Mouse (Mus musculus): ENCODE data around the gene Prlh. TPM values are rescaled to one million over a fixed set of nuclear protein-coding genes. Genes with fewer than 3 reads are reported as not detected.

Prlh gene
- total RNA-seq, 2 experiments from 2014 or later: not detected

DNA sequence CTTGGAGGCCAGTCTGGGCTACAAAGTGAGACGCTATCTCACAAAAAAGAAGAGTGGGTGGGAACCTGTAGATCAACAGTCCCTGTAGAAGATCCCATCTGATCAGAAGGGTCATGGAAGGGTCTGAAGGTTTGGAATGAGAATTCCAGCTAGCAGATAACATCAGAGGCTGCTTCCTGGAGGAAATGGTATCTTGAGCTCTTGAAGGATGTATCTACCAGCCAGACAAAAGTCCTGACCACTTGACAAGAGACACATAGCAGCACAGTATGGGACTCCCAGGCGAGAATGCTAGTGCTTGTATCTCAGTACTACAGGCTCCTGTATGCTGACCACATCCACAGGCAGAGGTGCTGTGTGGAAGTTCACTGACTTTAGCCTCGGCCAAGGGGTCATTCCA lies 48.2 kb downstream of the Prlh start:
- no peak for DNase-seq

DNA sequence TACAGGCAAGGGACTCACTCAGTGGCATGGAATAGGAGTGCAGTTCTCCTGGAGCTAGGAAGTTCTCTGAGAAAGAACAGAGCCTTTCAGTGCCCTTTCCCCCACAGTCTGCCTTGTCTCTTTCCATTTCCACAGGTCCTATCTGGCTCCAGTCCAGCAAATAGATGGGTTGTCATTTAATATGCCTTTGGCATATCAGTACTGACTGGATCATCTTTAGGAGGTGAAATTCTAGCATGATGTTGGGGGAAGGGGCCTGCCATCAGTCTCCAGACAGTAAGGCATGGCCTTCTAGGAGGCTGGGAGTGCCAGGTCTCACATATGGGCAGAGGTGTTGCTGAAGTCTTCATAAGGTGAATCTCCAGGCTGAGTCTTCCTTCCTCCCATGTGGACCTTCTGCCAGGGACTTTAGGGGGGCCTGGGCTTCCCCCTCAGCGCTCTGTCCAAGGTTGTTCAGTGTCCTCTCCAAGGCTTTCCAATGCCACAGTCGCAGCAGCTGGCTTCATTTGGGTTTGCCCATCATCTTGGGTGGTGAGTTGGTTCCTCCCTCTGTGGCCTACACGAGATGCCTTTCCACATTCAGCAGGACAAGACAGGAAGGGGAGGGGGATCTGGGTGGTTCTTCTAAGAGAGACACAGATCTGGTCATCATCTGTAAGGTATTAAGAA lies 49.1 kb downstream of the Prlh start:
- DNase-seq: no peak

DNA sequence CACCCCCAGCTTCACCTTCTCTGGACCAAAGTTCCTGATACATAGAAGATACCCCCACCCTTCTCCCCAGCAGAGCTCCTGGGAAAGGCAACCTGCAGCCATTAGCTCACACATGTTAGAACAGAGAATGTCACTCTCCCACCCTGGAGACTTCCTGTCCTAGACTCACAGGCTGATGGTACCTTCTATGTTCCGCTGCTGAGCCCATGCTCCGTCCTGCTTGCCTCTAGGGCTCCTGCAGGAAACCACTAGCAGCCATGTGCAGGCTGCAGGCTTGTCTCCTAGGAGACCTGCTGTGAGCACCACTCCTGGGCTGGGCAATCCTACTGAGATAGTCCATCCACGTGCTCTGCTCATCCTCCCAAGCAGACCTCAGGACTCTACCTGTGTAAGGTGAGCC lies 49.7 kb downstream of the Prlh start:
- no peak for DNase-seq

Other genes with a start within 250 kb of the Prlh start
- 100 to 1,000 TPM in 1 of 2 experiments, 10 to 100 TPM in 1; 86.2 to 121 TPM for gene Col6a3, start 109.1 kb upstream of the Prlh start, total RNA-seq (2021)
- under 1 TPM; 0.26 to 0.51 TPM for gene Mlph, start 38.0 kb upstream of the Prlh start, total RNA-seq (2021)
- not detected for gene Rab17, start 16.6 kb downstream of the Prlh start, total RNA-seq (2021)
- gene Lrrfip1, start 45.6 kb downstream of the Prlh start, total RNA-seq (2021): 100 to 1,000 TPM; 143 to 163 TPM
- gene Rbm44, start 192.0 kb downstream of the Prlh start, total RNA-seq (2021): not detected
- gene Ramp1, start 226.7 kb downstream of the Prlh start, total RNA-seq (2021): 10 to 100 TPM; 23.9 to 32.4 TPM